Mouse (Mus musculus) heart, postnatal 0 days (tissue): ENCODE data around the gene Krtap19-9b. TPM values are rescaled to one million over a fixed set of nuclear protein-coding genes. Genes with fewer than 3 reads are reported as not detected.

Source experiments
- ATAC-seq: fragments of 200-750 bp; cut with Nextera tagmentation; 2 replicates; pipeline ENCODE4 v1.8.0; 2017; ENCODE audit warnings: low read depth, moderate number of reproducible peaks, moderate library complexity; ENCODE audit not compliant: insufficient read depth
- DNase-seq: peaks from one replicate; pipeline ENCODE4 v3.0.0-alpha.2; 2016; ENCODE audit warnings: low spot score
- H3K27ac ChIP-seq: fragments of 300-500 bp; sonication (generic); 2 replicates; pipeline ENCODE4 v1.5.1; 2014; ENCODE audit warnings: low read depth, mild to moderate bottlenecking
- H3K27me3 ChIP-seq: fragments of 300-500 bp; sonication (generic); 2 replicates; pipeline ENCODE4 v1.6.1; 2014; ENCODE audit warnings: low read length, mixed read lengths; ENCODE audit not compliant: control insufficient read depth, insufficient read depth
- H3K36me3 ChIP-seq: fragments of 300-500 bp; sonication (generic); replicated peaks from 2 replicates; pipeline ENCODE4 v1.6.1; 2014; ENCODE audit warnings: low read length, mixed read lengths; ENCODE audit not compliant: control insufficient read depth, insufficient read depth
- H3K4me1 ChIP-seq: fragments of 300-500 bp; sonication (generic); 2 replicates; pipeline ENCODE4 v1.6.1; 2014; ENCODE audit warnings: antibody characterized with exemption; ENCODE audit not compliant: control insufficient read depth, insufficient read depth
- H3K4me2 ChIP-seq: fragments of 300-500 bp; sonication (generic); 2 replicates; pipeline ENCODE4 v1.6.1; 2014; ENCODE audit warnings: low read depth, mild to moderate bottlenecking, low read length, moderate library complexity
- H3K4me3 ChIP-seq: fragments of 300-500 bp; sonication (generic); 2 replicates; pipeline ENCODE4 v1.5.1; 2014; ENCODE audit warnings: low read depth, low read length
- H3K9ac ChIP-seq: fragments of 300-500 bp; sonication (generic); replicated peaks from 2 replicates; pipeline ENCODE4 v1.6.1; 2014; ENCODE audit warnings: low read depth, low read length, mixed read lengths
- H3K9me3 ChIP-seq: fragments of 300-500 bp; sonication (generic); replicated peaks from 2 replicates; pipeline ENCODE4 v1.6.1; 2016; ENCODE audit warnings: low read length; ENCODE audit not compliant: control insufficient read depth
- CTCF ChIP-seq: IDR thresholded peaks from 2 replicates; pipeline ENCODE4 v1.5.1; 2016; ENCODE audit warnings: antibody characterized with exemption, control low read depth, low read depth
- EP300 ChIP-seq: IDR thresholded peaks from 2 replicates; pipeline ENCODE4 v1.6.1; 2016; ENCODE audit warnings: antibody characterized with exemption, low read depth
- WGBS: fragments of 180-500 bp; shearing (Covaris S2); extraction: QIAGEN DNeasy Blood & Tissue Kit; methylation state at CpG from one replicate; pipeline ENCODE4 v1.1.7; 2014; 5-methylcytosine and 5-hydroxymethylcytosine counted together
- polyA plus RNA-seq: library from polyadenylated mRNA; unstranded; fragments of >200 nt; fragmentation: Nextera tagmentation; extraction: Ambion mirVana; gene quantifications from 2 replicates; pipeline ENCODE4 v1.2.1, GENCODE M21; 2015
- total RNA-seq: library from RNA; depleted of rRNA; stranded (reverse); fragments of >200 nt; gene quantifications from 2 replicates; pipeline ENCODE4 v1.2.3, GENCODE M21; 2014; ENCODE audit warnings: low replicate concordance; rRNA removed

Krtap19-9b gene
- total RNA-seq (not detected in 2 replicates), polyA plus RNA-seq (not detected in 2 replicates)

DNA sequence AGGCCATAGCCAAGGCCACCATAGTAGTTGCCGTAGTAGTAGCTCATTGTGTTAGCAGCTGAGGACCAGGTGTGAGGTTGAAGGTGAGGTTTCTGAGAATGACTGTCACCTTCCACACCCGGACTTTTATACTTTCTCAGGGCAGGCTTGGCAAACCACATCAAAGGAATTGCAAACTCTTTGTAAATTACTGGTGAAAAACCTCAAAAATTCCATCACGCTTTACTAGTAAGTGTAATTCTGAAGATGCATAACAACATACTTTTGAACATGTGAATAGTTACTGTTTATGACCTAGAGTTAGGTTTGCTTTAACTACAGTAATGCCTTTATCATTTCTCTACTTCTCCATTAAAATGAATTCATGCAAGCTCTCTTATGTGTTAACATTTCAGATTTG lies at the start of gene Krtap19-9b:
Gene Krtap19-9b, minus strand, starts transcription at position 101 of the 400 bp plus-strand sequence.
- H3K4me3 ChIP-seq, result no peak within 1 kb of the TSS
- H3K4me2 ChIP-seq, result no peak within 1 kb of the TSS
- H3K36me3 ChIP-seq, result no peaks in the 10 kb centered on the region
- H3K9me3 ChIP-seq, result no peaks in the 10 kb centered on the region
- H3K27me3 ChIP-seq, result no peaks in the 10 kb centered on the region
- DNase-seq (no peak), ATAC-seq (no peak)
- WGBS, result 78% methylated on average over 3 of the region's 3 CpGs
- H3K27ac ChIP-seq, result no peak within 1 kb of the TSS
- TF ChIP-seq EP300 (no peak), CTCF (no peak)
- no peaks in the 10 kb centered on the region for H3K4me1 ChIP-seq
- no peak within 1 kb of the TSS for H3K9ac ChIP-seq

DNA sequence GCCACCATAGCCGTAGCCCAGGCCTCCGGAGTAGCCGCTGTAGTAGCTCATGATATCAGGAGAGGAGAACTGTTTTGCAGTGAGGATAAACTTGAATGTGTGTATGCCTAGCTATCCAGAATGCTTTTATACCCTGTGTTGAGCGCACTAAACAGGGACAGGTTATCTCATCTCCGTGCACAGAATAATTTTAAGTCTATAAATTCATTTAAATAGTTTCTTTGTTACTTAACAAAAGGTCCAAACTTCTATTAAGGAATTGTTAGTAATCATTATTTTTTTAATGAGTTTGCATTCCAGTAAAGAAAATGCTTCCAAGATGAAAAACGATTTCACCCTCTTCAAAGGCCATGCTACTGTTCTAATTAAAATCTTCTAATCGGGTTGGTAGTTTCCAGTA lies 30.7 kb upstream of the Krtap19-9b start, which contains the start of gene Krtap16-3:
Gene Krtap16-3, minus strand, starts transcription at position 101 of the 400 bp plus-strand sequence.
- no peak for ATAC-seq
- no peak within 1 kb of the TSS for H3K27ac ChIP-seq
- 80% methylated on average over 7 of the region's 7 CpGs for WGBS

GRCm38 (mm10) chr16:88941106-88941505 lies 9.0 kb upstream of the Krtap19-9b start:
- no peak overlapping the region for H3K4me2 ChIP-seq
- H3K27ac ChIP-seq, result no peak overlapping the region
- no peaks in the 10 kb centered on the region for H3K4me1 ChIP-seq
- ATAC-seq (no peak), DNase-seq (no peak)
- no peaks in the 10 kb centered on the region for H3K9me3 ChIP-seq
- WGBS, result 74% methylated on average over 6 of the region's 6 CpGs
- no peak overlapping the region for H3K9ac ChIP-seq
- no peaks in the 10 kb centered on the region for H3K36me3 ChIP-seq
- H3K4me3 ChIP-seq, result no peak overlapping the region
- TF ChIP-seq EP300 (no peak), CTCF (no peak)
- no peaks in the 10 kb centered on the region for H3K27me3 ChIP-seq

More for the DNA sequence above, 30.7 kb upstream of the Krtap19-9b start, which contains the start of gene Krtap16-3:
- no peak for TF ChIP-seq CTCF
- no peak for TF ChIP-seq EP300
- Histone ChIP-seq H3K4me2 (no peak within 1 kb of the TSS), H3K4me3 (no peak within 1 kb of the TSS), H3K36me3 (no peaks in the 10 kb centered on the region), H3K4me1 (no peaks in the 10 kb centered on the region), H3K9me3 (no peaks in the 10 kb centered on the region; the same call in 1 of the 2 replicates), H3K9ac (no peak within 1 kb of the TSS), H3K27me3 (no peaks in the 10 kb centered on the region)
- no peak for DNase-seq

DNA sequence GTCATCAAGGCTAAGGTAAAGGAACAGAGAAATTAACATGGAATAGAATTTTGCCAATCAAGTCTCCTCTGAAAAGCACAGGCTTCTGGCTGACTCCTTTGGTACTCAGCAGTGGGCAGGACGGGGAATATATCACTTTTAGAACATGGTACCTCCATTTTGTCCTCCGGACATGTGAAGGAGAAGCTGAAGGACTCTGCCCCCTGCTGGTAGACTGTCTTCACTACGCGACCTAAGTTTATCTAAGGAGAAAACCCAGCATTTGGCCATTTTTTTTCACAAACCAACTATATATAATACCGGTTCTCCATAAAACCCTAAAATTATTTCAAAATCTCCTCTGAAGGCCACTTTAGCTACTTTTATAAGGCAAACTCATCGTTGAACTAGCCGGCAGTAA lies 6.2 kb upstream of the Krtap19-9b start:
- WGBS, result 67% methylated on average over 7 of the region's 7 CpGs
- H3K9me3 ChIP-seq, result no peaks in the 10 kb centered on the region
- TF ChIP-seq EP300, result no peak
- no peak for TF ChIP-seq CTCF
- H3K4me2 ChIP-seq, result no peak overlapping the region
- no peaks in the 10 kb centered on the region for H3K27me3 ChIP-seq
- ATAC-seq (no peak), DNase-seq (no peak)
- no peak overlapping the region for H3K27ac ChIP-seq
- H3K9ac ChIP-seq, result no peak overlapping the region
- H3K4me1 ChIP-seq, result no peaks in the 10 kb centered on the region
- H3K36me3 ChIP-seq, result no peaks in the 10 kb centered on the region
- no peak overlapping the region for H3K4me3 ChIP-seq

DNA sequence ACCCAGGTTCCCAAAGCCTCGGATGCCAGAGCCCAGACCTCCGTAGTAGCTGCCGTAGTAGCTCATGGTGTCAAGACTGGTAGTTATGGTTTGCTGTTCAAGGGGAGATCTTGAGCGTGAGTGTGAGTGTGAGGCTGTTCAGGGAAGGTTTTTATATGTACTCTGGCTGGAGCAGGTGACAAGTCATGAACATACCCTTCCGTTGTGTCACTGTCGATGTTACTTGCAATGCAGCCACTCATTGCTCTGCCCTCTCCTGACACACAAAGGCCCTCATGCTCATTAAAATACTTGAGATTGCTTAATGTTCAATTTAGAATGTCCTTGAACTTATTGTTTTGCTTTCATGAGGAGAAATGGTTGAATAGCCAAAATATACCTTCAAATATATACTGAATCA lies 35.7 kb downstream of the Krtap19-9b start, which contains the start of gene Krtap19-5:
Gene Krtap19-5, minus strand, starts transcription at position 101 of the 400 bp plus-strand sequence.
- Histone ChIP-seq H3K9ac (no peak within 1 kb of the TSS), H3K9me3 (no peaks in the 10 kb centered on the region), H3K27me3 (no peaks in the 10 kb centered on the region), H3K4me2 (no peak within 1 kb of the TSS), H3K36me3 (no peaks in the 10 kb centered on the region), H3K27ac (no peak within 1 kb of the TSS), H3K4me3 (no peak within 1 kb of the TSS), H3K4me1 (no peaks in the 10 kb centered on the region)
- TF ChIP-seq EP300, result no peak
- TF ChIP-seq CTCF, result no peak
- DNase-seq, result no peak
- WGBS, result 83% methylated on average over 6 of the region's 6 CpGs
- ATAC-seq, result no peak

GRCm38 (mm10) chr16:88886870-88887269 lies 45.2 kb downstream of the Krtap19-9b start:
- Histone ChIP-seq H3K36me3 (no peaks in the 10 kb centered on the region), H3K9ac (no peak overlapping the region), H3K27me3 (no peaks in the 10 kb centered on the region), H3K9me3 (no peaks in the 10 kb centered on the region), H3K4me1 (no peaks in the 10 kb centered on the region), H3K27ac (no peak overlapping the region), H3K4me3 (no peak overlapping the region), H3K4me2 (no peak overlapping the region)
- no peak for DNase-seq
- no peak for ATAC-seq
- 68% methylated on average over 6 of the region's 6 CpGs for WGBS
- TF ChIP-seq EP300, result no peak
- TF ChIP-seq CTCF, result no peak
